In genomic region chr13:64022786-64023468, GRCm38 (mm10) we compare ENCODE assay signal across 21 mouse cellular contexts.
DNase-seq lines count a peak whose midpoint lies in the region; ATAC-seq and TF ChIP-seq lines count a peak whose summit lies in the region.
"Had no signal": no experiment of that assay in that cellular context is flagged by ENCODE, and none has a peak within 500 bp of the region (broad histone marks: within the 10 kb centered on the region; RNA-seq: fewer than 3 reads in every experiment).

No protein-coding gene starts in this region.

- TF ChIP-seq CTCF in intestine, postnatal 0 days (IDR thresholded peaks at IDR 0.05; ENCODE audit: low read depth), result no peak
- TF ChIP-seq CTCF in E14TG2a.4 (conservative IDR thresholded peaks at IDR 0.05; ENCODE audit: low read length), result no peak

- 60% methylated on average over 15 of the region's 15 CpGs for WGBS in intestine, embryonic 16.5 days
- WGBS in intestine, postnatal 0 days, result 60% methylated on average over 15 of the region's 15 CpGs
- WGBS in limb, embryonic 11.5 days, result 54% methylated on average over 15 of the region's 15 CpGs

- ATAC-seq in intestine, embryonic 16.5 days, result no peak
- no peak for ATAC-seq in intestine, postnatal 0 days
- ATAC-seq in limb, embryonic 11.5 days (ENCODE audit: insufficient number of reproducible peaks, low FRiP score, low TSS enrichment, low read depth), result peak; percentile 34; the same call in 1 of the 2 replicates
- ATAC-seq in megakaryocyte progenitor cell, adult 5-6 weeks (replicated peaks; ENCODE audit: poor library complexity), result no peak
- ATAC-seq: liver, embryonic 12.5 days had no signal

- no peak overlapping the region for H3K4me2 ChIP-seq in intestine, embryonic 16.5 days (ENCODE audit: low read depth, low read length)
- H3K4me2 ChIP-seq in intestine, postnatal 0 days (replicated peaks; ENCODE audit: low read depth), result no peak overlapping the region
- H3K4me2 ChIP-seq in limb, embryonic 11.5 days (ENCODE audit: low read depth, severe bottlenecking), result no peak overlapping the region
- H3K4me2 ChIP-seq: forebrain, embryonic 12.5 days; hindbrain, embryonic 13.5 days; liver, embryonic 12.5 days; stomach, embryonic 15.5 days had no signal

- H3K9me3 ChIP-seq in intestine, embryonic 16.5 days (ENCODE audit: control insufficient read depth, low read length), result no peaks in the 10 kb centered on the region
- no peaks in the 10 kb centered on the region for H3K9me3 ChIP-seq in intestine, postnatal 0 days (ENCODE audit: control insufficient read depth)
- no peaks in the 10 kb centered on the region for H3K9me3 ChIP-seq in E14TG2a.4 (ENCODE audit: low read length)
- H3K9me3 ChIP-seq in limb, embryonic 11.5 days (ENCODE audit: control insufficient read depth, low read length), result no peaks in the 10 kb centered on the region
- H3K9me3 ChIP-seq: forebrain, embryonic 12.5 days; heart, embryonic 10.5 days; hindbrain, embryonic 13.5 days; liver, embryonic 12.5 days; stomach, embryonic 15.5 days had no signal

- H3K36me3 ChIP-seq in intestine, embryonic 16.5 days (ENCODE audit: control insufficient read depth, insufficient read depth, low read length), result no peaks in the 10 kb centered on the region
- H3K36me3 ChIP-seq in intestine, postnatal 0 days (ENCODE audit: control insufficient read depth, insufficient read depth), result no peaks in the 10 kb centered on the region
- H3K36me3 ChIP-seq in E14TG2a.4 (ENCODE audit: insufficient read depth, low read length), result no peaks in the 10 kb centered on the region
- H3K36me3 ChIP-seq in limb, embryonic 11.5 days (ENCODE audit: control insufficient read depth, insufficient read depth, low read length), result no peaks in the 10 kb centered on the region
- H3K36me3 ChIP-seq: forebrain, embryonic 12.5 days; heart, embryonic 10.5 days; hindbrain, embryonic 13.5 days; liver, embryonic 12.5 days; stomach, embryonic 15.5 days had no signal

- no peaks in the 10 kb centered on the region for H3K27me3 ChIP-seq in intestine, embryonic 16.5 days (replicated peaks; ENCODE audit: control insufficient read depth, insufficient read depth, low read length)
- H3K27me3 ChIP-seq in intestine, postnatal 0 days (replicated peaks; ENCODE audit: control insufficient read depth, insufficient read depth, low read length), result no peaks in the 10 kb centered on the region
- peaks cover 3% of the 10 kb centered on the region; the same call in 1 of the 2 replicates for H3K27me3 ChIP-seq in E14TG2a.4 (ENCODE audit: insufficient read depth, low read length)
- H3K27me3 ChIP-seq in limb, embryonic 11.5 days (ENCODE audit: control insufficient read depth, insufficient read depth, low read length), result no peaks in the 10 kb centered on the region
- H3K27me3 ChIP-seq: forebrain, embryonic 12.5 days; stomach, embryonic 15.5 days had no signal

- H3K4me1 ChIP-seq in intestine, embryonic 16.5 days (ENCODE audit: control insufficient read depth, insufficient read depth, low read length), result no peaks in the 10 kb centered on the region
- H3K4me1 ChIP-seq in intestine, postnatal 0 days (replicated peaks; ENCODE audit: control insufficient read depth, insufficient read depth, low read length), result no peaks in the 10 kb centered on the region
- H3K4me1 ChIP-seq in E14TG2a.4 (replicated peaks; ENCODE audit: low read depth, low read length), result peaks cover 54% of the 10 kb centered on the region
- peaks cover 15% of the 10 kb centered on the region for H3K4me1 ChIP-seq in limb, embryonic 11.5 days (ENCODE audit: control insufficient read depth, insufficient read depth, low read length)
- H3K4me1 ChIP-seq: liver, embryonic 12.5 days had no signal

- H3K9ac ChIP-seq in intestine, embryonic 16.5 days (ENCODE audit: low read depth, low read length), result no peak overlapping the region
- no peak overlapping the region for H3K9ac ChIP-seq in intestine, postnatal 0 days (ENCODE audit: low read depth, low read length)
- H3K9ac ChIP-seq in limb, embryonic 11.5 days (ENCODE audit: low read length), result no peak overlapping the region
- H3K9ac ChIP-seq: forebrain, embryonic 12.5 days; hindbrain, embryonic 13.5 days; liver, embryonic 12.5 days; stomach, embryonic 15.5 days had no signal

- no peak overlapping the region for H3K4me3 ChIP-seq in intestine, embryonic 16.5 days (ENCODE audit: low read length)
- H3K4me3 ChIP-seq in intestine, postnatal 0 days (ENCODE audit: low read depth, low read length), result no peak overlapping the region
- 0 out of 2 replicates have a peak overlapping the region, but pooled peaks have one; percentile 23 for H3K4me3 ChIP-seq in E14TG2a.4 (replicated peaks; ENCODE audit: low read length)
- H3K4me3 ChIP-seq in limb, embryonic 11.5 days (ENCODE audit: low read depth, low read length), result no peak overlapping the region
- H3K4me3 ChIP-seq: forebrain, embryonic 12.5 days; gastrocnemius, adult 2 months; heart, embryonic 10.5 days; hindbrain, embryonic 13.5 days; layer of hippocampus, adult 2 months; liver, embryonic 12.5 days; stomach, embryonic 15.5 days had no signal

- DNase-seq in brain, adult 2 months (ENCODE audit: low read depth, low spot score), result peak; percentile 66
- peak; percentile 52 for DNase-seq in limb, embryonic 11.5 days (ENCODE audit: low spot score)
- DNase-seq in c-Kit-positive CD71-positive TER-119-positive erythroid progenitor cells, embryonic 14.5 days (ENCODE audit: low spot score), result no peak
- DNase-seq: adrenal gland, postnatal 10 days; cerebellum, adult 11 months; cerebellum, postnatal 10 days; gastrocnemius, adult 2 months; kidney, adult 11 months; left cerebral cortex, postnatal 4 days; lung, adult 2 months had no signal

- peak overlapping the region; percentile 62 for H3K27ac ChIP-seq in intestine, embryonic 16.5 days (ENCODE audit: low read length)
- no peak overlapping the region for H3K27ac ChIP-seq in intestine, postnatal 0 days (ENCODE audit: low read depth, low read length)
- no peak overlapping the region for H3K27ac ChIP-seq in limb, embryonic 11.5 days (replicated peaks; ENCODE audit: low read depth, low read length)
- H3K27ac ChIP-seq: forebrain, embryonic 12.5 days; gastrocnemius, adult 2 months; heart, embryonic 10.5 days; hindbrain, embryonic 13.5 days; kidney, postnatal 0 days; layer of hippocampus, adult 2 months; liver, embryonic 12.5 days had no signal
